Mouse (Mus musculus): ENCODE measurements around the gene Egfr. TPM values are rescaled to one million over a fixed set of nuclear protein-coding genes. Genes with fewer than 3 reads are reported as not detected.

The Egfr gene
- polyA plus RNA-seq, 1 experiment from 2014 or later: 6.7 TPM

- Histone ChIP-seq H3K9ac (no peak overlapping the region), H3K4me3 (no peak overlapping the region), H3K27ac (0 out of 2 replicates have a peak overlapping the region, but pooled peaks have one; percentile 4), H3K36me3 (no peaks in the 10 kb centered on the region), H3K27me3 (no peaks in the 10 kb centered on the region), H3K4me2 (replicated peaks) (no peak overlapping the region), H3K9me3 (replicated peaks) (no peaks in the 10 kb centered on the region), H3K4me1 (no peaks in the 10 kb centered on the region)
- 69% methylated on average over 12 of the region's 12 CpGs for WGBS
- no peak for ATAC-seq (ENCODE audit: low FRiP score)
Observed at GRCm38 (mm10) chr11:16843889-16844568, 92.0 kb downstream of the Egfr start.

- Histone ChIP-seq H3K27me3 (no peaks in the 10 kb centered on the region), H3K4me1 (no peaks in the 10 kb centered on the region), H3K4me3 (no peak overlapping the region), H3K36me3 (no peaks in the 10 kb centered on the region), H3K4me2 (replicated peaks) (no peak overlapping the region), H3K27ac (no peak overlapping the region), H3K9me3 (replicated peaks) (no peaks in the 10 kb centered on the region), H3K9ac (no peak overlapping the region)
- WGBS: 79% methylated on average over 6 of the region's 6 CpGs
- no peak for ATAC-seq (ENCODE audit: low FRiP score)
Observed at GRCm38 (mm10) chr11:16848881-16849280, 96.9 kb downstream of the Egfr start.

DNA sequence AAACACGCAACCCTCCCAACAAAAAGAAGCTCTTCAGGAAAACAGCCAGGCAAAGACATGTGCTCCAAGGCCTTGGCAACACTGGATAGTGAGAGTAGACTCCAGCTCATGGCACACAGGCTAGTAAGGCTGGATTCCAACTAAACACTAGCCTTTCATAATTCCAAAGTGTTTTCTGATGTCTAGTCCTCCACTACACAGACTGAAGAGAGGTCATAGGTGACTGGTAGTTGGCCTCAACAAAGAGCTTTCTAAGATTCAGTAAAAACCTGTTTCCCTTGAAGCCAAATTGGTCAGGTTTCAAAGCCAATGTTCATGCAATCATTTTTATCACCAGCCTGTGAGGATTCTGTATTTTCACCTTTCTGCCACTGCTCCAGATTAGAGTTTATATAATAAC, 99.4 kb downstream of the Egfr start:
- Histone ChIP-seq H3K9me3 (replicated peaks) (no peaks in the 10 kb centered on the region), H3K9ac (no peak overlapping the region), H3K36me3 (no peaks in the 10 kb centered on the region), H3K27ac (no peak overlapping the region), H3K27me3 (no peaks in the 10 kb centered on the region), H3K4me2 (replicated peaks) (no peak overlapping the region), H3K4me1 (no peaks in the 10 kb centered on the region), H3K4me3 (no peak overlapping the region)
- 83% methylated on average over 1 of the region's 1 CpGs for WGBS
- no peak for ATAC-seq (ENCODE audit: low FRiP score)

DNA sequence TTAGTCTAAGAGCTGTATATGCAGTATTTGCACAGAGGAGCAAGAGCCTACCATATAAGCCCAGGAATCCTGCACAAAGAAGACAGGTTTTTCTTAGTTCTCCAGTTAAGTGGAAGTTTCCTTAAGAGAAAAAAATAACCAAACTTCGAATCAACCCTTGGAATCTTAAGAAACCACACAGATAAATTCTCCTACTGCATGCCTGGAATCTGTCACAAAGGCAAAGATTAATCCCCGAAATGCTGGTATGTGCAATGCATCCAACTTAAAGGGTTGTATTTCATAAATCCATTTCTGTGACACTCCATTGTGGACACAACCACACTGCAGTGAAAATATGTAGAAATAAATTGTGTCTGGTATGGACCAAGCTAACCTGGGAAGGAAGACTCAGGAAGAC, 102.1 kb downstream of the Egfr start:
- H3K9me3 ChIP-seq (replicated peaks): no peaks in the 10 kb centered on the region
- ATAC-seq (ENCODE audit: low FRiP score): no peak
- no peak overlapping the region for H3K4me3 ChIP-seq
- H3K27me3 ChIP-seq: no peaks in the 10 kb centered on the region
- WGBS: 73% methylated on average over 2 of the region's 2 CpGs
- no peaks in the 10 kb centered on the region for H3K36me3 ChIP-seq
- no peaks in the 10 kb centered on the region for H3K4me1 ChIP-seq
- no peak overlapping the region for H3K27ac ChIP-seq
- no peak overlapping the region for H3K4me2 ChIP-seq (replicated peaks)
- H3K9ac ChIP-seq: no peak overlapping the region

GRCm38 (mm10) chr11:16857346-16857745, 105.3 kb downstream of the Egfr start:
- no peaks in the 10 kb centered on the region for H3K36me3 ChIP-seq
- 88% methylated on average over 2 of the region's 2 CpGs for WGBS

DNA sequence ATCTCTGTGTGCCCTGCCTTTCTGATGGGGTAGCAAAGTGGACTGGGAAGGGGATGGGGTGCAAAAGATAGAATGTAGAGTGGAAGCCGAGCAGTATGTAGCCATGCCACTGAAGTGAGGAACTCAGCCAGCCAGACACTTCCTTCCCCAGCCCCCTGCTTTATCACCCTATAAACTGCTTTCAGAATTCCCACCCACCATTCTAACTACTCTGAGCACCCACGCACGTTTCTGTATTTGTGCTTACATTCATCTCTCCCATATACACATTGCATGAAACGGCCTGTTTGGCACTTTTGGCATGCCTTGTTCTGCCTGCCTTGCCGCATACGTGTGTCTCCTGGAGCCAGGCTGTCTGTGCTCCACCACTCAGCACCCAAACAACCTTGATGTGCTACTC, 109.0 kb downstream of the Egfr start:
- no peak overlapping the region for H3K4me2 ChIP-seq (replicated peaks)
- WGBS: 89% methylated on average over 6 of the region's 6 CpGs

More at GRCm38 (mm10) chr11:16857346-16857745, 105.3 kb downstream of the Egfr start:
- H3K27me3 ChIP-seq: no peaks in the 10 kb centered on the region
- no peaks in the 10 kb centered on the region for H3K9me3 ChIP-seq (replicated peaks)
- no peak overlapping the region for H3K4me2 ChIP-seq (replicated peaks)
- H3K4me1 ChIP-seq: no peaks in the 10 kb centered on the region
- H3K9ac ChIP-seq: no peak overlapping the region
- H3K4me3 ChIP-seq: no peak overlapping the region
- ATAC-seq (ENCODE audit: low FRiP score): no peak
- H3K27ac ChIP-seq: no peak overlapping the region

DNA sequence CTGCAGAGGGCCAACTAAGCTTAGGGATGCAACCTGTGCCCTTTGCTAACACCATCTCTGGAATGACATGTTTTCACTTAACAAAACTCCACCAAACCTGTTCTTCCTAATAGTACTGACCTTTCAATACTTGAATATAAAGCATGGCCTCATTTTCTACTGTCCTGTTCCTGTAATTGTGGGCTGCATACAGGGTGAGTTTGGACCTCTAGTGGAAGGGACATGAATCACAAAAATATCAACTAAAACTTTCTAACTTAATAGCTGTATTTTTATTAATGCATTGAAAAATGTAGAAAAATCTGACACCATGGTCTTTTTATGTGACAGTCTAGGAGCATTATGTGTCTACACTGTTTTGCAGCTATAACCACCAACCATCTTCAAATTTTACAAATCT, 111.5 kb downstream of the Egfr start:
- Histone ChIP-seq H3K9ac (no peak overlapping the region), H3K4me1 (peaks cover 6% of the 10 kb centered on the region), H3K4me2 (replicated peaks) (no peak overlapping the region), H3K27ac (no peak overlapping the region), H3K4me3 (no peak overlapping the region), H3K9me3 (replicated peaks) (no peaks in the 10 kb centered on the region), H3K36me3 (no peaks in the 10 kb centered on the region), H3K27me3 (no peaks in the 10 kb centered on the region)
- no peak for ATAC-seq (ENCODE audit: low FRiP score)

More for the DNA sequence above, 109.0 kb downstream of the Egfr start:
- Histone ChIP-seq H3K9me3 (replicated peaks) (no peaks in the 10 kb centered on the region), H3K9ac (no peak overlapping the region), H3K4me1 (no peaks in the 10 kb centered on the region), H3K36me3 (no peaks in the 10 kb centered on the region), H3K27me3 (no peaks in the 10 kb centered on the region), H3K27ac (no peak overlapping the region), H3K4me3 (no peak overlapping the region)
- ATAC-seq (ENCODE audit: low FRiP score): no peak

DNA sequence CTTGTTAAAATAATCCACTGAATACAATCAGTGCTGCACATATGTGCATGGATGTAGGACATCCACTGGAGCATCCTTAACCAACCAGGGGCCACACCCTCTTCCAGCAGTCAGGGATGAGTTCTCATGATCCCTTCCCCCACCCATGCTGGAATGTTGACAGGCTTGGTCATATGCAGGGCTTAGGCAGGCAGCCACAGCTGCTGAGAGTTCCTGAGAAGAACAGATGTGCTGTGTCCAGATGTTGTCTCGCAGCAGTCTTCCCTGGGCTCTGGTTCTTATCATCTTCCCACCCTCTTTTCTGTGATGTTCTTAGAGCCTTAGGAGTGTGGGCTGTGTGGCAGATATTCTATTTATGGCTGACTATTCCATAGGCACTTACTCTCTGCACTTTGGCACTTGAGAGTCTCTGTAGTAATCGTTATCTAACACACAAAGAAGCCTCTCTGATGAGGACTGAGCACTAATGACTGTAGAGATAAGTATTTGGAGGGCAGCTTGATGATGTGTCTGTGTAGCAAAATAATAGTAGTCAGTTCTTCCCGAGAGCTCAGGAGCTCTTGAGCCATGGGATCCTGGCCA, 113.1 kb downstream of the Egfr start:
- Histone ChIP-seq H3K27ac (no peak overlapping the region), H3K4me2 (replicated peaks) (no peak overlapping the region), H3K4me1 (peaks cover 6% of the 10 kb centered on the region), H3K36me3 (no peaks in the 10 kb centered on the region), H3K27me3 (no peaks in the 10 kb centered on the region), H3K9me3 (replicated peaks) (no peaks in the 10 kb centered on the region), H3K9ac (no peak overlapping the region), H3K4me3 (no peak overlapping the region)
- ATAC-seq (ENCODE audit: low FRiP score): no peak
- WGBS: 75% methylated on average over 3 of the region's 3 CpGs

DNA sequence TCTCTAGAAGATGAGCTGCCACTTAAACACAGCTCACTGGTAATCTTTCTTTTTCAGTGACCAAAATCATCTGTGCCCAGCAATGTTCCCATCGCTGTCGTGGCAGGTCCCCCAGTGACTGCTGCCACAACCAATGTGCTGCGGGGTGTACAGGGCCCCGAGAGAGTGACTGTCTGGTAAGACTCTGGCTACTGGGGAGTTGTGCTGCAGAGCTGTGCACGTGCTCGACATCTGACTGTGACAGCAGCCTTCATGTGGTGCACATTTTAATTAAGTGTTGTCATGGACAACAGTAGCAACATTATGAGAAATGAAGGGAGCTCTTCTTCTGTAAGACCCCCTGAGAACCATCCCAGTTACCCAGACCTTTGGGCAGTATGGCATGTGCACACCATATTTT, 116.0 kb downstream of the Egfr start:
- no peak overlapping the region for H3K4me3 ChIP-seq
- 50% methylated on average over 6 of the region's 6 CpGs for WGBS
- no peaks in the 10 kb centered on the region for H3K36me3 ChIP-seq
- no peak overlapping the region for H3K4me2 ChIP-seq (replicated peaks)
- H3K27me3 ChIP-seq: no peaks in the 10 kb centered on the region
- H3K9me3 ChIP-seq (replicated peaks): no peaks in the 10 kb centered on the region
- H3K4me1 ChIP-seq: peaks cover 6% of the 10 kb centered on the region
- no peak overlapping the region for H3K9ac ChIP-seq
- ATAC-seq (ENCODE audit: low FRiP score): peak; percentile 63
- H3K27ac ChIP-seq: no peak overlapping the region

DNA sequence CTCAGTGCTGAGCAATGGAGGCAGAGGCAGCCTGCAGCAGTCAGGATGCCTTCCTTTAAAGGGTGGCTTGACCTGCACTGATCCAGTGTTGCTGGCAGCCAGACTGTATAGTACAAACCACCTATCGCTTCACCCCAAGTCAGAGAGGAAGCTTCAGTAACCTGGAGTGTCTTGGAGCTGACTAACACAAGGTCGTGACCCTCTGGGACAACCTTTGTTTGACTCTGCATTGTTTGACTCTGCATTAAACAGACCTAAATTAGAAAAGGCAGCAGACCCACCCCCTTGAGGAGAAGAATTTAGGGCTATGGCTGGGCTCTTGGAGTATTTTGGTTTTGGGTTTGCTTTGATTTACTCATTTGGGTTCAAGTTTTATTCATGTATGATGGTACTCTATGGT, 117.5 kb downstream of the Egfr start:
- no peaks in the 10 kb centered on the region for H3K36me3 ChIP-seq
- no peak overlapping the region for H3K27ac ChIP-seq
- WGBS: 43% methylated on average over 2 of the region's 2 CpGs
- no peak overlapping the region for H3K9ac ChIP-seq
- no peak overlapping the region for H3K4me3 ChIP-seq
- no peak for ATAC-seq (ENCODE audit: low FRiP score)
- H3K9me3 ChIP-seq (replicated peaks): no peaks in the 10 kb centered on the region
- no peak overlapping the region for H3K4me2 ChIP-seq (replicated peaks)
- H3K4me1 ChIP-seq: peaks cover 6% of the 10 kb centered on the region
- no peaks in the 10 kb centered on the region for H3K27me3 ChIP-seq

GRCm38 (mm10) chr11:16871120-16871519, 119.1 kb downstream of the Egfr start:
- no peaks in the 10 kb centered on the region for H3K9me3 ChIP-seq (replicated peaks)
- H3K27me3 ChIP-seq: no peaks in the 10 kb centered on the region
- no peak overlapping the region for H3K4me2 ChIP-seq (replicated peaks)
- no peaks in the 10 kb centered on the region for H3K36me3 ChIP-seq
- peaks cover 6% of the 10 kb centered on the region for H3K4me1 ChIP-seq
- H3K27ac ChIP-seq: no peak overlapping the region
- 68% methylated on average over 5 of the region's 5 CpGs for WGBS
- H3K9ac ChIP-seq: no peak overlapping the region
- no peak for ATAC-seq (ENCODE audit: low FRiP score)
- no peak overlapping the region for H3K4me3 ChIP-seq

- no peaks in the 10 kb centered on the region for H3K9me3 ChIP-seq (replicated peaks)
Observed at GRCm38 (mm10) chr11:16877676-16878378, 125.8 kb downstream of the Egfr start.

DNA sequence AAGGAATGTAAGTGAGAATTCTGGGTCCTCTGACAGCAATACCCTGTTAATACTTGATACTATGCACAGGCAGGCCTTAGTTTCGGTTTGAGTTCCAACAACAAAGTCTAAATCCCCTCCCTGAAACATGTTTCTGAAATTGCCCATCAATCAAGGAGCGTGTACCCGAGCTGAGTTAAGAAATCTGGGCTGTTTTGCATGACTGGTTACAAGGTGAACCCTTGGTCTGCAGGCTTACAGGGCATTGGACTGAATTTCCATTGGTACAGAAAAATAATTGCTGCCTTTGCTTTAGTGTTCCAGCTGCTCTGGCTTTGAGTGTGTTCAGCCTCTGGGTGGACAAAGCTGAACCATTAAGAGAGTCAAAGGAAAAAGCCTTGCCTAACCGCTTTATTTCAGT, 129.9 kb downstream of the Egfr start:
- Histone ChIP-seq H3K9me3 (replicated peaks) (no peaks in the 10 kb centered on the region), H3K27me3 (no peaks in the 10 kb centered on the region)
- ATAC-seq (ENCODE audit: low FRiP score): no peak

More at GRCm38 (mm10) chr11:16877676-16878378, 125.8 kb downstream of the Egfr start:
- Histone ChIP-seq H3K4me1 (no peaks in the 10 kb centered on the region), H3K4me3 (no peak overlapping the region), H3K36me3 (no peaks in the 10 kb centered on the region), H3K4me2 (replicated peaks) (no peak overlapping the region), H3K27me3 (no peaks in the 10 kb centered on the region), H3K9ac (no peak overlapping the region), H3K27ac (no peak overlapping the region)
- no peak for ATAC-seq (ENCODE audit: low FRiP score)
- 48% methylated on average over 9 of the region's 9 CpGs for WGBS

More for the DNA sequence above, 129.9 kb downstream of the Egfr start:
- no peak overlapping the region for H3K9ac ChIP-seq
- H3K27ac ChIP-seq: no peak overlapping the region
- H3K4me1 ChIP-seq: no peaks in the 10 kb centered on the region
- no peak overlapping the region for H3K4me3 ChIP-seq
- no peaks in the 10 kb centered on the region for H3K36me3 ChIP-seq
- WGBS: 70% methylated on average over 4 of the region's 4 CpGs
- H3K4me2 ChIP-seq (replicated peaks): no peak overlapping the region

Measured in hindbrain, embryonic 12.5 days (tissue).